Mouse (Mus musculus) lung, postnatal 0 days (tissue): Measurements from ENCODE around the gene Mrap2.

Source experiments
- CTCF ChIP-seq: IDR thresholded peaks from 2 replicates; pipeline ENCODE4 v1.5.1; 2016; ENCODE audit warnings: antibody characterized with exemption, mild to moderate bottlenecking
- EP300 ChIP-seq: IDR thresholded peaks from 2 replicates; pipeline ENCODE4 v1.6.1; 2016; ENCODE audit warnings: antibody characterized with exemption, mild to moderate bottlenecking, control low read depth

- TF ChIP-seq EP300 (no peak), CTCF (no peak)
Measured at GRCm38 (mm10) chr9:87144532-87144931, 426 bp downstream of the Mrap2 start.
